Mouse (Mus musculus): Measurements from ENCODE around the gene Tgif1. TPM values are rescaled to one million over a fixed set of nuclear protein-coding genes. Genes with fewer than 3 reads are reported as not detected.

Tgif1 gene
- polyA plus RNA-seq, 1 experiment from 2014 or later, result 58.9 TPM

GRCm38 (mm10) chr17:70817862-70818451, 35.4 kb downstream of the Tgif1 start:
- H3K9ac ChIP-seq (replicated peaks), result peak overlapping the region; percentile 61
- WGBS, result 2% methylated on average over 51 of the region's 51 CpGs
- no peaks in the 10 kb centered on the region for H3K36me3 ChIP-seq
- peaks cover 10% of the 10 kb centered on the region for H3K4me1 ChIP-seq
- ATAC-seq (ENCODE audit: low FRiP score, low read depth), result peak; percentile 80
- no peaks in the 10 kb centered on the region for H3K9me3 ChIP-seq
- H3K4me2 ChIP-seq (replicated peaks), result peak overlapping the region; percentile 85
- H3K4me3 ChIP-seq, result peak overlapping the region; percentile 51
- peaks cover 44% of the 10 kb centered on the region for H3K27me3 ChIP-seq
- no peak overlapping the region for H3K27ac ChIP-seq (replicated peaks)

- Histone ChIP-seq H3K9ac (replicated peaks) (no peak overlapping the region), H3K27ac (replicated peaks) (no peak overlapping the region), H3K4me3 (no peak overlapping the region), H3K4me1 (peaks cover 13% of the 10 kb centered on the region), H3K36me3 (no peaks in the 10 kb centered on the region), H3K4me2 (replicated peaks) (no peak overlapping the region), H3K27me3 (peaks cover 36% of the 10 kb centered on the region), H3K9me3 (no peaks in the 10 kb centered on the region)
- WGBS, result 48% methylated on average over 8 of the region's 8 CpGs
- no peak for ATAC-seq (ENCODE audit: low FRiP score, low read depth)
Observed at GRCm38 (mm10) chr17:70815001-70815400, 38.3 kb downstream of the Tgif1 start.

GRCm38 (mm10) chr17:70810795-70811194, 42.6 kb downstream of the Tgif1 start:
- WGBS, result 91% methylated on average over 5 of the region's 5 CpGs
- ATAC-seq (ENCODE audit: low FRiP score, low read depth), result no peak
- Histone ChIP-seq H3K9ac (replicated peaks) (no peak overlapping the region), H3K4me3 (no peak overlapping the region), H3K36me3 (no peaks in the 10 kb centered on the region), H3K9me3 (no peaks in the 10 kb centered on the region), H3K4me1 (peaks cover 3% of the 10 kb centered on the region; the same call in 1 of the 2 replicates), H3K27me3 (peaks cover 7% of the 10 kb centered on the region), H3K4me2 (replicated peaks) (no peak overlapping the region), H3K27ac (replicated peaks) (no peak overlapping the region)

GRCm38 (mm10) chr17:70809776-70810175, 43.6 kb downstream of the Tgif1 start:
- Histone ChIP-seq H3K4me1 (peaks cover 3% of the 10 kb centered on the region; the same call in 1 of the 2 replicates), H3K27ac (replicated peaks) (no peak overlapping the region), H3K27me3 (peaks cover 7% of the 10 kb centered on the region), H3K4me2 (replicated peaks) (no peak overlapping the region), H3K36me3 (no peaks in the 10 kb centered on the region), H3K4me3 (no peak overlapping the region), H3K9me3 (no peaks in the 10 kb centered on the region), H3K9ac (replicated peaks) (no peak overlapping the region)
- no peak for ATAC-seq (ENCODE audit: low FRiP score, low read depth)
- 16% methylated on average over 3 of the region's 3 CpGs for WGBS

GRCm38 (mm10) chr17:70808837-70809236, 44.5 kb downstream of the Tgif1 start:
- H3K4me1 ChIP-seq, result peaks cover 3% of the 10 kb centered on the region; the same call in 1 of the 2 replicates
- no peak for ATAC-seq (ENCODE audit: low FRiP score, low read depth)
- H3K9me3 ChIP-seq, result no peaks in the 10 kb centered on the region
- H3K27ac ChIP-seq (replicated peaks), result no peak overlapping the region
- no peaks in the 10 kb centered on the region for H3K36me3 ChIP-seq
- WGBS, result 41% methylated on average over 14 of the region's 14 CpGs
- H3K4me3 ChIP-seq, result no peak overlapping the region
- H3K27me3 ChIP-seq, result peaks cover 7% of the 10 kb centered on the region
- H3K9ac ChIP-seq (replicated peaks), result no peak overlapping the region
- 0 out of 2 replicates have a peak overlapping the region, but pooled peaks have one; percentile 0 for H3K4me2 ChIP-seq (replicated peaks)

- Histone ChIP-seq H3K36me3 (no peaks in the 10 kb centered on the region), H3K4me2 (replicated peaks) (no peak overlapping the region), H3K4me1 (peaks cover 3% of the 10 kb centered on the region; the same call in 1 of the 2 replicates), H3K9me3 (no peaks in the 10 kb centered on the region), H3K9ac (replicated peaks) (no peak overlapping the region), H3K27ac (replicated peaks) (no peak overlapping the region), H3K27me3 (peaks cover 7% of the 10 kb centered on the region), H3K4me3 (no peak overlapping the region)
- WGBS, result 90% methylated on average over 1 of the region's 1 CpGs
- no peak for ATAC-seq (ENCODE audit: low FRiP score, low read depth)
Observed at GRCm38 (mm10) chr17:70807885-70808284, 45.5 kb downstream of the Tgif1 start.

- H3K27me3 ChIP-seq, result peaks cover 7% of the 10 kb centered on the region
- H3K4me1 ChIP-seq, result no peaks in the 10 kb centered on the region
- no peak overlapping the region for H3K4me3 ChIP-seq
- no peak overlapping the region for H3K4me2 ChIP-seq (replicated peaks)
- WGBS, result 94% methylated on average over 2 of the region's 2 CpGs
- no peak overlapping the region for H3K27ac ChIP-seq (replicated peaks)
- no peaks in the 10 kb centered on the region for H3K36me3 ChIP-seq
- no peaks in the 10 kb centered on the region for H3K9me3 ChIP-seq
- H3K9ac ChIP-seq (replicated peaks), result no peak overlapping the region
- no peak for ATAC-seq (ENCODE audit: low FRiP score, low read depth)
Observed at GRCm38 (mm10) chr17:70806600-70806999, 46.7 kb downstream of the Tgif1 start.

GRCm38 (mm10) chr17:70805866-70806265, 47.5 kb downstream of the Tgif1 start:
- Histone ChIP-seq H3K4me2 (replicated peaks) (no peak overlapping the region), H3K27me3 (peaks cover 11% of the 10 kb centered on the region), H3K36me3 (no peaks in the 10 kb centered on the region), H3K27ac (replicated peaks) (no peak overlapping the region), H3K4me3 (no peak overlapping the region), H3K4me1 (no peaks in the 10 kb centered on the region), H3K9ac (replicated peaks) (no peak overlapping the region), H3K9me3 (no peaks in the 10 kb centered on the region)
- WGBS, result over 99% methylated on average over 9 of the region's 9 CpGs
- no peak for ATAC-seq (ENCODE audit: low FRiP score, low read depth)

- H3K4me3 ChIP-seq, result no peak overlapping the region
- no peaks in the 10 kb centered on the region for H3K36me3 ChIP-seq
- no peaks in the 10 kb centered on the region for H3K4me1 ChIP-seq
- peaks cover 4% of the 10 kb centered on the region; the same call in 1 of the 2 replicates for H3K27me3 ChIP-seq
- no peak for ATAC-seq (ENCODE audit: low FRiP score, low read depth)
- no peak overlapping the region for H3K27ac ChIP-seq (replicated peaks)
- H3K9ac ChIP-seq (replicated peaks), result no peak overlapping the region
- no peaks in the 10 kb centered on the region for H3K9me3 ChIP-seq
- no peak overlapping the region for H3K4me2 ChIP-seq (replicated peaks)
- WGBS, result 85% methylated on average over 14 of the region's 14 CpGs
Observed at GRCm38 (mm10) chr17:70802022-70802421, 51.3 kb downstream of the Tgif1 start.

- Histone ChIP-seq H3K9me3 (no peaks in the 10 kb centered on the region), H3K27me3 (peaks cover 4% of the 10 kb centered on the region; the same call in 1 of the 2 replicates), H3K4me2 (replicated peaks) (no peak overlapping the region), H3K9ac (replicated peaks) (no peak overlapping the region), H3K36me3 (no peaks in the 10 kb centered on the region), H3K4me3 (no peak overlapping the region), H3K4me1 (peaks cover 6% of the 10 kb centered on the region), H3K27ac (replicated peaks) (no peak overlapping the region)
- WGBS, result 83% methylated on average over 4 of the region's 4 CpGs
- no peak for ATAC-seq (ENCODE audit: low FRiP score, low read depth)
Observed at GRCm38 (mm10) chr17:70799266-70799665, 54.1 kb downstream of the Tgif1 start.

GRCm38 (mm10) chr17:70797773-70798045, 55.6 kb downstream of the Tgif1 start:
- no peaks in the 10 kb centered on the region for H3K9me3 ChIP-seq
- H3K4me2 ChIP-seq (replicated peaks), result no peak overlapping the region
- H3K36me3 ChIP-seq, result no peaks in the 10 kb centered on the region
- 88% methylated on average over 1 of the region's 1 CpGs for WGBS
- no peak overlapping the region for H3K4me3 ChIP-seq
- H3K27ac ChIP-seq (replicated peaks), result no peak overlapping the region
- peaks cover 10% of the 10 kb centered on the region for H3K4me1 ChIP-seq
- H3K9ac ChIP-seq (replicated peaks), result no peak overlapping the region
- ATAC-seq (ENCODE audit: low FRiP score, low read depth), result no peak
- H3K27me3 ChIP-seq, result peaks cover 4% of the 10 kb centered on the region; the same call in 1 of the 2 replicates

- Histone ChIP-seq H3K9ac (replicated peaks) (no peak overlapping the region), H3K27me3 (peaks cover 4% of the 10 kb centered on the region; the same call in 1 of the 2 replicates), H3K4me1 (peaks cover 10% of the 10 kb centered on the region), H3K9me3 (no peaks in the 10 kb centered on the region), H3K4me2 (replicated peaks) (no peak overlapping the region), H3K36me3 (no peaks in the 10 kb centered on the region), H3K27ac (replicated peaks) (no peak overlapping the region), H3K4me3 (no peak overlapping the region)
- WGBS, result 86% methylated on average over 8 of the region's 8 CpGs
- no peak for ATAC-seq (ENCODE audit: low FRiP score, low read depth)
Observed at GRCm38 (mm10) chr17:70796940-70797772, 56.2 kb downstream of the Tgif1 start.
